Mouse (Mus musculus) kidney, embryonic 14.5 days (tissue): ENCODE results near the gene Krt23. TPM values are rescaled to one million over a fixed set of nuclear protein-coding genes. Genes with fewer than 3 reads are reported as not detected.

Source experiments
- ATAC-seq: fragments of 200-750 bp; cut with Nextera tagmentation; 2 replicates; pipeline ENCODE4 v1.8.0; 2017; ENCODE audit warnings: moderate number of reproducible peaks, mild to moderate bottlenecking, moderate TSS enrichment, moderate library complexity; ENCODE audit not compliant: low FRiP score, low TSS enrichment
- H3K27ac ChIP-seq: fragments of 300-500 bp; sonication (generic); 2 replicates; pipeline ENCODE4 v1.5.1; 2014; ENCODE audit warnings: low read depth, mild to moderate bottlenecking, low read length, moderate library complexity, mixed read lengths
- H3K27me3 ChIP-seq: fragments of 300-500 bp; sonication (generic); 2 replicates; pipeline ENCODE4 v1.6.1; 2014; ENCODE audit warnings: mild to moderate bottlenecking, low read length; ENCODE audit not compliant: control insufficient read depth, insufficient read depth
- H3K36me3 ChIP-seq: fragments of 300-500 bp; sonication (generic); 2 replicates; pipeline ENCODE4 v1.6.1; 2014; ENCODE audit warnings: low read length, mixed read lengths; ENCODE audit not compliant: control insufficient read depth, insufficient read depth
- H3K4me1 ChIP-seq: fragments of 300-500 bp; sonication (generic); 2 replicates; pipeline ENCODE4 v1.6.1; 2014; ENCODE audit warnings: low read length, mixed read lengths; ENCODE audit not compliant: control insufficient read depth, insufficient read depth
- H3K4me2 ChIP-seq: fragments of 300-500 bp; sonication (generic); replicated peaks from 2 replicates; pipeline ENCODE4 v1.6.1; 2014; ENCODE audit warnings: low read depth, mild to moderate bottlenecking, low read length
- H3K4me3 ChIP-seq: fragments of 300-500 bp; sonication (generic); 2 replicates; pipeline ENCODE4 v1.5.1; 2014; ENCODE audit warnings: mild to moderate bottlenecking, low read length
- H3K9ac ChIP-seq: fragments of 300-500 bp; sonication (generic); 2 replicates; pipeline ENCODE4 v1.6.1; 2014; ENCODE audit warnings: low read depth, mild to moderate bottlenecking, low read length, moderate library complexity
- H3K9me3 ChIP-seq: fragments of 300-500 bp; sonication (generic); 2 replicates; pipeline ENCODE4 v1.6.1; 2016; ENCODE audit warnings: low read length; ENCODE audit not compliant: control insufficient read depth
- WGBS: fragments of 180-500 bp; shearing (Covaris S2); extraction: QIAGEN DNeasy Blood & Tissue Kit; methylation state at CpG from one replicate; pipeline ENCODE4 v1.1.7; 2014; 5-methylcytosine and 5-hydroxymethylcytosine counted together
- polyA plus RNA-seq: library from polyadenylated mRNA; unstranded; fragments of >200 nt; fragmentation: Nextera tagmentation; extraction: Ambion mirVana; gene quantifications from 2 replicates; pipeline ENCODE4 v1.2.1, GENCODE M21; 2014

Krt23 gene
- 24.7 and 33.3 TPM in 2 replicates for polyA plus RNA-seq

DNA sequence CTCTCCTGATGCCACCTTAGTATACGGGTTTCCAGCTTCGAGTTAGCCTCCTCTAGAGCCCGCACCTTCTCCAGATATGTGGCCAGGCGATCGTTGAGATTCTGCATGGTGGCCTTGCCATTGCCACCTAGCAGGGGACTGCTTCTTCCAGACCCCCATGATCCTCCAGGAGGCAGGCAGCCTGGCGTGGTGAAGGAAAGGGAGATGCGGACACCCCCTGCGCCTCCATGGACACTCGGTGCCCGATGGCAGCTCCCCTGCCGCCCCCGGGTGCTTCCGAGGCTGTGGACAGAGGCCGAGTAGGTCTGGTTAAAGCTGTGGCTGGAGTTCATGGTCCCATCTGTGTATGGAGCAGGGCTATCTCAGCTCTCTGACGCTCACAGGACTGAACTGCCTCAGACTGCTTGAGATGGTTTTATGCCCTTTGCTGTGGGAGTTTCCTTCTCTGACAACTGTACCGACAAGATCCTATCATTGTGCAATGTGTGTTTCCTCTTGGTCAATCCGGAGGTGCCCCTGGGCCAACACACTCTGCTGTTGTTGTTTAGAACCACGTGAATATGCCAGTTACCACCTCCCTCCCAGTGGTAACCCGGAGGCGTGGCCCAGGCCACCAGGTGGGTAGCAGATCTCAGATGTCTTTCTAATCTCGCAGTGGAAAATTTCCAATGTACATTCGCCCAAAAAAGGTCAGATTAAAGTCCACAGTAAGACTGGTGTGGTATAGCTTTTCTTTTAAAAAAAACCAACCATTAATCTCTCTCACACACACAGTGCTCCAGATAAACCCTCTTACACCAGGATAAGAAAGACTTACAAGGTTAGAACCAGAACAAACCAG, at the start of gene Krt23:
Gene Krt23, minus strand, starts transcription at position 405 of the 841 bp plus-strand sequence.
- H3K4me3 ChIP-seq: peak within 1 kb of the TSS; percentile 10; the same call in 1 of the 2 replicates
- no peaks in the 10 kb centered on the region for H3K9me3 ChIP-seq
- 59% methylated on average over 22 of the region's 22 CpGs for WGBS
- no peaks in the 10 kb centered on the region for H3K36me3 ChIP-seq
- H3K27ac ChIP-seq: peak within 1 kb of the TSS; percentile 42; the same call in 1 of the 2 replicates
- 0 out of 2 replicates have a peak within 1 kb of the TSS, but pooled peaks have one; percentile 18 for H3K9ac ChIP-seq
- ATAC-seq: peak; percentile 55; the same call in 1 of the 2 replicates
- peak within 1 kb of the TSS; percentile 22; the same call in 1 of the 2 replicates for H3K4me2 ChIP-seq
- no peaks in the 10 kb centered on the region for H3K27me3 ChIP-seq
- no peaks in the 10 kb centered on the region for H3K4me1 ChIP-seq

DNA sequence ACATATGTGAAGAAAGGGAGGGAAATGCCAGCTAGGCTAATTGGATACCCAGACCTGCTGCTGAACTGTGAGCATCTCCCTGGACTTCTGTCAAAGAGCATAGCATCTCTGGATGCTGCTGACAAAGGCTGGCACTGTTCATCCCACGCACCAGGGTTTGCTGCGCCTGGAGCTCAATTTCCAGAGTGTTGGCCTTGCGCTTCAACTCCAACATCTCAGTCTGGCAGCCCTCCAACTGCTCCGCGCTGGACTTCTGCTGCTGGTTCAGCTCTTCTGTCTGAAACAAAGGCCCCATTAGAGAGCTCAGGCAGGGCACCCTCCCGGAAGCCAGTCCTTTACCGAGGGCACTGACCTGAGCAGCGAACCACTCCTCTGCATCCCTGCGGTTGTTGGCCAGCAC, 46.8 kb upstream of the Krt23 start:
- no peak overlapping the region; the same call in 1 of the 2 replicates for H3K4me2 ChIP-seq
- 64% methylated on average over 9 of the region's 9 CpGs for WGBS
- no peaks in the 10 kb centered on the region for H3K9me3 ChIP-seq
- H3K4me3 ChIP-seq: no peak overlapping the region
- no peaks in the 10 kb centered on the region for H3K27me3 ChIP-seq
- no peak for ATAC-seq
- H3K36me3 ChIP-seq: no peaks in the 10 kb centered on the region
- no peak overlapping the region for H3K27ac ChIP-seq
- no peaks in the 10 kb centered on the region for H3K4me1 ChIP-seq
- no peak overlapping the region for H3K9ac ChIP-seq

DNA sequence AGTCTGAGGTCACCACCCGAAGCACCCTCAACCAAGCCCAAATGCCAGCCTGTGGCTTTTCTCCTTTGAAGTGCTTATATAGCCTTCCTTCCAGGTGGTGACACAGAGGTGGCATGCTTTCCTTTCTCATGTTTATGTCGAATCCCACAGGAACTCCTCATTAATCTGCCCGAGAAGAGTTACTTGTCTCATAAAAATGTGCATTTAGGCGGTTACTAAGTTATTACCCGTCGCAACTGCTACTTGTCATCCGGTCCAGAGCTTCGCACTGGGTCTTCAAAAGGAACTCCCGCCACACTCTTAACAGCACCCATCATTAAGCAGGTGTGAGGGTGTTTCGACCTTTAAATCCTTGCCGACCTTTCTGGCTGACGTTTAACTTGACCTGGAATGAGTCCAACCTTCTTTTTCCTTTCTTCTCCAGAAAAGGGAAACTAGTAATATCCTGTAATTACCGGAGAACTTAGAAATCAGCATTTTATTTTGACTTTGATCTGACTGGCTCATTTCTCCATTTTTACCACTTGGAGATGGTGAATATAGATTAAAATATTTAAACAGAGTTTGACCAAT, 28.4 kb upstream of the Krt23 start, which contains the start of gene Krt39:
Gene Krt39, minus strand, starts transcription at position 51 of the 573 bp plus-strand sequence.
- H3K9me3 ChIP-seq: no peaks in the 10 kb centered on the region
- no peaks in the 10 kb centered on the region for H3K4me1 ChIP-seq
- no peak within 1 kb of the TSS for H3K9ac ChIP-seq
- H3K27ac ChIP-seq: no peak within 1 kb of the TSS
- H3K4me3 ChIP-seq: no peak within 1 kb of the TSS
- no peak within 1 kb of the TSS for H3K4me2 ChIP-seq
- no peaks in the 10 kb centered on the region for H3K36me3 ChIP-seq
- H3K27me3 ChIP-seq: no peaks in the 10 kb centered on the region
- WGBS: 17% methylated on average over 13 of the region's 13 CpGs
- ATAC-seq: no peak

DNA sequence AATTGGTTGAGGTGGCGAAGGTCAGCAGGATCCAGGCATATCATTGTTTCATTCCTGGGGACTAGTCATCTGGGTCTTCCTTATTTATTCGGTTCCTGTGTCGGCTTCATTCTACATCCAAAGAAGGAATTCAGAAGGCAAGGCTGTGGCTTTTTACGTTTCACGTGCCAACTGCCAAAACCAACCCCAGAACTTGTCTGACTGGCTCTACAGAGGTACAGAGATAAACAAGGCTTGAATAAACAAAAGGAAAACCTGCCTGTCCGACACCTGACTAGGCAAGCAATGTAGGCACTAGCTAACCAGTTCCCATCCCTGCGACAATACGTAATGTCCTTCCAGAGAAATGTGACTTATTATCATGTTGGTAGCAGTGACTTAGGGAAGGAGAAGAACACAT, 21.2 kb upstream of the Krt23 start:
- Histone ChIP-seq H3K27ac (no peak overlapping the region), H3K4me2 (no peak overlapping the region), H3K36me3 (no peaks in the 10 kb centered on the region), H3K9ac (no peak overlapping the region), H3K9me3 (no peaks in the 10 kb centered on the region), H3K4me1 (no peaks in the 10 kb centered on the region), H3K4me3 (no peak overlapping the region), H3K27me3 (no peaks in the 10 kb centered on the region)
- WGBS: 87% methylated on average over 8 of the region's 8 CpGs
- ATAC-seq: no peak

DNA sequence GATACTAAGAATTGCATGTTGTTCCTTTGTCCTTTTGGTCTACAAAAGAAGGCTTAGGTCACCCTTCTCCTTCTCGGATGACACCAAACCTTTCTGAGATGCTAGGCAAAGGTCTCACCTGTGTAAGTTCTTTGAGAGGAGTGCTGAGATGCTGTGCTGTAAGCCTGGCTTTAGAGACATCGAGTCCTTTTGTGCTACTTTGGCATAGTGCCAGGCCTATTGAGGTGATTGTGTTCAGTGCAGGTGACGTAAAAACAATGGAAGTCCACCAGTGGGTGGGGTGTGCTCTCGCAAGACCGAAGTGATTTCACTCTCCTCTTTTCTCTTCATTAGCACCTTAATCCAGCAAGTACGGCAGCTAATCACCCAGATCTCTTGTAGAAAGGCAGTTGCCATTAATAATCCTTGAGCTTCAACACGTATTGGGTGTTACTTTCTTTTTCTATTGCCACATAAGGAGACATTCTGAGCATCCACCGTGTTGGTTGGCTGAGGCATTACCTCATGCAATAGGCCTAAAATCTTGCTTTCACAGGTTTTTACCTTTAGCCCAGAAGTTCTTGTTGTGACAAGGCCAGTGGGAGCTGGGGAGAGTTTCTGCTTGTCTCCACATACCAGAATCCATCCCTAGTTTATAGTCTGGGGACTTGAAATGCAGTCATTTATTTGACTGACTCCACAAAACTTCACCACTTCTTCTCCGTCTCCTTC, 7.3 kb upstream of the Krt23 start:
- no peaks in the 10 kb centered on the region for H3K4me1 ChIP-seq
- H3K4me3 ChIP-seq: no peak overlapping the region

DNA sequence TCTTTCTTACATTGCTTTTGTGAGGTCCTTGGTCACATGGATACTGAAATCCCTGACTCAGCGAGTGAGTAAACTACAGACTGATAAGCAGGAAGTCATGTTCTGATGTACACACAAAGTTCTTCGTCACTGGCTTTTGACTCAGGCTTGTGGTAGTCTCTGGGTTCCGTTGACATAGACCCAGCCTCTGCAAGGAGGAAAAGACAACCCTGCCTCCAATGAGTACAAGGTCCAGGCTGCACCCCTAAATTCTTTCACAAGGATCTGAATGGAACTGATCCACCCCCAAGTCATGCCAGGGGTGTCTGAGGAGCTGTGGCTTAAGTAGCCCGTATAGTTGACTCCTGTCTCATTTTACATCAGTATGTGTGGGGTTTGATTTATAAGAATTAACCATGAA, 3.5 kb upstream of the Krt23 start:
- Histone ChIP-seq H3K9ac (no peak overlapping the region), H3K9me3 (no peaks in the 10 kb centered on the region), H3K36me3 (no peaks in the 10 kb centered on the region), H3K27me3 (no peaks in the 10 kb centered on the region), H3K4me1 (no peaks in the 10 kb centered on the region), H3K4me3 (no peak overlapping the region), H3K27ac (no peak overlapping the region), H3K4me2 (no peak overlapping the region)
- no peak for ATAC-seq
- WGBS: 83% methylated on average over 4 of the region's 4 CpGs

More for the DNA sequence above, 7.3 kb upstream of the Krt23 start:
- H3K9ac ChIP-seq: no peak overlapping the region
- no peak for ATAC-seq
- H3K27me3 ChIP-seq: no peaks in the 10 kb centered on the region
- H3K36me3 ChIP-seq: no peaks in the 10 kb centered on the region
- no peak overlapping the region for H3K27ac ChIP-seq
- no peaks in the 10 kb centered on the region for H3K9me3 ChIP-seq
- 89% methylated on average over 9 of the region's 9 CpGs for WGBS
- H3K4me2 ChIP-seq: no peak overlapping the region

DNA sequence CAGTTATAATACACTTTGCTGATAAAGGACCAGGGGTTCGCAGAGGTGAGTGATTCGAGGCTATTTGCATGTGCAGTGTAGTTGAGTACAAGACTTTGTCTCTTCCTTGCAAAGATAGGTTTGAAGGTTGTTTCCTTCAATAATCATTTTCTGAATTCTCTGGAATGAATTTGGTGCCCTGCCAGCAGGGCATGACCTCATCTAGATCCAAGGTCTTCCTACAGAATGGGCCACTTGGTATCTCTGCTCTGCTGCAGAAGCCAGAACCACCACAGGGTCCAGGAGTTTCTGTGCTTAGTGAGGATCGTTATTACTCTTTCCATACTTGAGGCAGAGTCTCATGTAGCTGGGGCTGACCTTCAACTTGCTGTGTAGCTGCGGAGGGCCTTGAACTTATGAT, 1.8 kb upstream of the Krt23 start:
- ATAC-seq: no peak
- no peak overlapping the region for H3K4me3 ChIP-seq
- no peak overlapping the region for H3K27ac ChIP-seq
- 91% methylated on average over 4 of the region's 4 CpGs for WGBS
- H3K36me3 ChIP-seq: no peaks in the 10 kb centered on the region
- H3K4me2 ChIP-seq: no peak overlapping the region
- no peak overlapping the region for H3K9ac ChIP-seq
- no peaks in the 10 kb centered on the region for H3K9me3 ChIP-seq
- H3K27me3 ChIP-seq: no peaks in the 10 kb centered on the region
- no peaks in the 10 kb centered on the region for H3K4me1 ChIP-seq

DNA sequence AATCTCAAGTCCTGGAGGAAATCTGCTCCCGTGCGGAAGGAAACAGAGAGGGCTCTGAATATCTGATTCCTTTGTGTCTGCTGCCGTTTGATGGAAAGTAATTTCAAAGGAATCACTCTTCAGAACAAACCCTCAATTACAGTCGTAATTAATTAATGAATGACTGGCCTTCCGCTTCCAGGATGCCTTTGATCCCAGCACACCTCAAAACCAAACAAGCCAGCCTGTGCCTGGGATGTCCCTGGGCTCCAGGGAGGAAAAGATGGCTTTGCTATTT, 575 bp upstream of the Krt23 start:
- Histone ChIP-seq H3K4me3 (no peak overlapping the region), H3K4me1 (no peaks in the 10 kb centered on the region), H3K9ac (no peak overlapping the region), H3K36me3 (no peaks in the 10 kb centered on the region), H3K9me3 (no peaks in the 10 kb centered on the region), H3K4me2 (no peak overlapping the region), H3K27ac (no peak overlapping the region), H3K27me3 (no peaks in the 10 kb centered on the region)
- 19% methylated on average over 5 of the region's 5 CpGs for WGBS
- peak; percentile 28; the same call in 1 of the 2 replicates for ATAC-seq

DNA sequence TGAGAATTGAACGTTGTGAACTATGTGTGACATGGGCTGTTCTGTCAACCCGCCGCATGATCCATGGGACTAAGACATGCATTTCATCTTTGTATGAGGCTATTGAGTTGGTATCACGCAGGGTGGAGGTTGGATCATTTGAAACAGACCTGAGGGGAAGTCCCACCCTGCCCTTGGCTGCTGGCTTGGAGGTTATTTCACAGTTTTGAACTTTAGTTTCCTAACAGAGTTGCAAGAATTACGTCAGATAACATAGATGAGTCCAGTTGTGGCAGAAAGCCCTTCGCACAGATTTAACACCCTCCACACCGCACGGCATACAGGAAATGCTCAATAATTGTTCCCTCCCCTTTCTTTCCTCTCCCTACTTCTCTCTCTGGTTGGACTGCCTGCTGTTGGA, 1.9 kb downstream of the Krt23 start:
- H3K4me2 ChIP-seq: no peak overlapping the region; the same call in 1 of the 2 replicates
- no peak for ATAC-seq
- no peak overlapping the region for H3K27ac ChIP-seq
- 76% methylated on average over 8 of the region's 8 CpGs for WGBS
- no peak overlapping the region for H3K9ac ChIP-seq
- H3K36me3 ChIP-seq: no peaks in the 10 kb centered on the region
- H3K9me3 ChIP-seq: no peaks in the 10 kb centered on the region
- H3K4me1 ChIP-seq: no peaks in the 10 kb centered on the region
- H3K27me3 ChIP-seq: no peaks in the 10 kb centered on the region
- H3K4me3 ChIP-seq: no peak overlapping the region
